Mouse (Mus musculus): Measurements from ENCODE around the gene Slc22a14. TPM values are rescaled to one million over a fixed set of nuclear protein-coding genes. Genes with fewer than 3 reads are reported as not detected.

Slc22a14 gene
- polyA plus RNA-seq, 1 experiment = not detected

DNA sequence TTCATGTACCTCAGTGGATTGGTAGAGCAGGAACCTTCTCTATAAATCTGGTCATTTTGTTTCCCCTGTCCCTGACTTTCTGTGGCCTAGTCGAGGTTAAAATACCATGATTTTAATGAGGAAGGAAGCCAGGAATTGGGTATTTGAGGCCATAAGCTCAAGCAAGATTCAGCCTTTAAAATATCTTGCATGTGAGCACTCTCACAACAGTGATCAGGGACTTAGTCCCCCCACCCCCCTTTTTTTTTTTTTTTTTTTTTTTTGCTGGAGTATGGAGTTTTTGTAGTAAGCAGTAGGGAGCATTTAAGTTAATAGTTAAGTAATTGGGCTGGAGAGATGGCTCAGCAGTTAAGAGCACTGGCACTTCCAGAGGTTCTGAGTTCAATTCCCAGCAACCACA is 41.2 kb downstream of the Slc22a14 start:
- TF ChIP-seq POLR2A (IDR thresholded peaks at IDR 0.05; ENCODE audit: low read depth, low read length) (no peak), CTCF (IDR thresholded peaks at IDR 0.05; ENCODE audit: extremely low read depth, insufficient read length, insufficient replicate concordance, low read depth, low read length) (no peak)
- Histone ChIP-seq H3K4me3 (ENCODE audit: low read depth, low read length) (no peak overlapping the region), H3K27me3 (ENCODE audit: control insufficient read depth, insufficient read depth, low read length) (no peaks in the 10 kb centered on the region), H3K4me1 (ENCODE audit: control insufficient read depth, insufficient read depth, insufficient read length, low read length) (peaks cover 10% of the 10 kb centered on the region; the same call in 1 of the 2 replicates), H3K27ac (ENCODE audit: insufficient read depth, low read depth, low read length) (no peak overlapping the region), H3K36me3 (ENCODE audit: control insufficient read depth, insufficient read depth, low read length) (no peaks in the 10 kb centered on the region; the same call in 1 of the 2 replicates)
- WGBS = 75% methylated on average over 1 of the region's 1 CpGs

- no peaks in the 10 kb centered on the region; the same call in 1 of the 2 replicates for H3K36me3 ChIP-seq (ENCODE audit: control insufficient read depth, insufficient read depth, low read length)
- 2% methylated on average over 9 of the region's 9 CpGs for WGBS
- peaks cover 10% of the 10 kb centered on the region; the same call in 1 of the 2 replicates for H3K4me1 ChIP-seq (ENCODE audit: control insufficient read depth, insufficient read depth, insufficient read length, low read length)
- peak overlapping the region; percentile 89 for H3K27ac ChIP-seq (ENCODE audit: insufficient read depth, low read depth, low read length)
- no peaks in the 10 kb centered on the region for H3K27me3 ChIP-seq (ENCODE audit: control insufficient read depth, insufficient read depth, low read length)
- H3K4me3 ChIP-seq (ENCODE audit: low read depth, low read length) = peak overlapping the region; percentile 71
- TF ChIP-seq POLR2A (IDR thresholded peaks at IDR 0.05; ENCODE audit: low read depth, low read length) (no peak), CTCF (IDR thresholded peaks at IDR 0.05; ENCODE audit: extremely low read depth, insufficient read length, insufficient replicate concordance, low read depth, low read length) (no peak)
Measured at GRCm38 (mm10) chr9:119323260-119323645, 42.1 kb downstream of the Slc22a14 start.

DNA sequence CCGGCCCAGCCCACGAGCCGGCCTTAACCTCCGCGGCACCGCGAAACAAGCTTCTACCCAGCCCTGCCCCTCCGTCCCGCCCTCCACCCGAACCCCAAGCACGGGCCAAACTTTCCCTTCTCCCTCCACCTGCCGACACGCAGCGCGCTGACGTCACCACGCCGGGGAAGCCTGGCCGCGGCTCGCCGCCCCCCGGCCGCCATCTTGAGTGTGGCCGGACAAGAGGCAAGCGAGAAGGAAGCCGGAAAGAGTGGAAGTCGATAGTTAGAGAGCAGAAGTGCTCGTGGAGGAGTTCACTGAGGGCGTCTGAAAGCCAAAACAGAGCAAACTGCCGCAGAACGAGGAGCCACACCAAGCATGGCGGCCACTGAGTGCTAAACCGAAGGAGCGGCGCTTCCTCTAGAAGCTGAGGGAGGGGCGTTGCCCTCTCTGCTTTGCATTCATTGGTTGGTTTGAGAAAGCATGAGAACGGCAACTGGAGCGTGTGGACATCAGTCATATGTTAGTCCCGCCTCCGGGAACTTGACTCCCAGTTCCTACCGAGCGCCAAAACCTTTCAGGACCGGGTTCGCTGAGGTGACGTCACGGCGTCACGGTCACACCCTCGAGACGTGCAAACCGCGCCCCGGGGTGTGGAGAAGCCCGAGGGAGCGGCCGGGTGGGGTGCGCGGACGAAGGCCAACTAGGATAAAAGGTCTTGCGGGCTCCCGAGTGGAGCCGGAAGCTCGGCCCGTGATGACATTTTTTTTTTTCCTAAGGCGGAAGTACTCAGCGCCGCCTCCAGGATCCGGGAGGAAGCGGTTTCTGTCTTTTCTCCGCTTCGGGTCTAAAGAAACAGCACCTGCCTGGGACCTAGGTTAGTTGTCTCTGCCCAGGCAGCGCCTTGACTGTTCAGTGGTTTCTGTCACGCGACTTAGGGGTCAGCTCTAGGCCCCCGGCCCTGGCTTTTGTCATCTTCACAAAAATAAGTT is 42.8 kb downstream of the Slc22a14 start, which contains the start of gene Oxsr1:
Oxsr1 (minus strand) TSS at position 139 of the 971 bp plus-strand sequence.
- peaks cover 10% of the 10 kb centered on the region; the same call in 1 of the 2 replicates for H3K4me1 ChIP-seq (ENCODE audit: control insufficient read depth, insufficient read depth, insufficient read length, low read length)
- no peaks in the 10 kb centered on the region; the same call in 1 of the 2 replicates for H3K36me3 ChIP-seq (ENCODE audit: control insufficient read depth, insufficient read depth, low read length)
- H3K4me3 ChIP-seq (ENCODE audit: low read depth, low read length) = peak within 1 kb of the TSS; percentile 71
- peak within 1 kb of the TSS; percentile 95 for H3K27ac ChIP-seq (ENCODE audit: insufficient read depth, low read depth, low read length)
- TF ChIP-seq CTCF (IDR thresholded peaks at IDR 0.05; ENCODE audit: extremely low read depth, insufficient read length, insufficient replicate concordance, low read depth, low read length) (peak; percentile 45; the same call in 1 of the 2 replicates), POLR2A (IDR thresholded peaks at IDR 0.05; ENCODE audit: low read depth, low read length) (peak; percentile 63)
- no peaks in the 10 kb centered on the region for H3K27me3 ChIP-seq (ENCODE audit: control insufficient read depth, insufficient read depth, low read length)
- WGBS = under 1% methylated on average over 76 of the region's 76 CpGs

GRCm38 (mm10) chr9:119321392-119322229 is 43.7 kb downstream of the Slc22a14 start:
- under 1% methylated on average over 56 of the region's 59 CpGs for WGBS
- no peak for TF ChIP-seq POLR2A (IDR thresholded peaks at IDR 0.05; ENCODE audit: low read depth, low read length)
- TF ChIP-seq CTCF (IDR thresholded peaks at IDR 0.05; ENCODE audit: extremely low read depth, insufficient read length, insufficient replicate concordance, low read depth, low read length) = no peak
- H3K27ac ChIP-seq (ENCODE audit: insufficient read depth, low read depth, low read length) = peak overlapping the region; percentile 95
- peak overlapping the region; percentile 71 for H3K4me3 ChIP-seq (ENCODE audit: low read depth, low read length)
- H3K4me1 ChIP-seq (ENCODE audit: control insufficient read depth, insufficient read depth, insufficient read length, low read length) = peaks cover 10% of the 10 kb centered on the region; the same call in 1 of the 2 replicates
- H3K36me3 ChIP-seq (ENCODE audit: control insufficient read depth, insufficient read depth, low read length) = no peaks in the 10 kb centered on the region; the same call in 1 of the 2 replicates
- no peaks in the 10 kb centered on the region for H3K27me3 ChIP-seq (ENCODE audit: control insufficient read depth, insufficient read depth, low read length)

GRCm38 (mm10) chr9:119320946-119321345 is 44.4 kb downstream of the Slc22a14 start:
- no peak overlapping the region for H3K27ac ChIP-seq (ENCODE audit: insufficient read depth, low read depth, low read length)
- no peaks in the 10 kb centered on the region; the same call in 1 of the 2 replicates for H3K36me3 ChIP-seq (ENCODE audit: control insufficient read depth, insufficient read depth, low read length)
- H3K4me3 ChIP-seq (ENCODE audit: low read depth, low read length) = peak overlapping the region; percentile 71; the same call in 1 of the 2 replicates
- no peaks in the 10 kb centered on the region for H3K27me3 ChIP-seq (ENCODE audit: control insufficient read depth, insufficient read depth, low read length)
- 18% methylated on average over 7 of the region's 7 CpGs for WGBS
- H3K4me1 ChIP-seq (ENCODE audit: control insufficient read depth, insufficient read depth, insufficient read length, low read length) = peaks cover 10% of the 10 kb centered on the region; the same call in 1 of the 2 replicates
- TF ChIP-seq POLR2A (IDR thresholded peaks at IDR 0.05; ENCODE audit: low read depth, low read length) (no peak), CTCF (IDR thresholded peaks at IDR 0.05; ENCODE audit: extremely low read depth, insufficient read length, insufficient replicate concordance, low read depth, low read length) (no peak)

DNA sequence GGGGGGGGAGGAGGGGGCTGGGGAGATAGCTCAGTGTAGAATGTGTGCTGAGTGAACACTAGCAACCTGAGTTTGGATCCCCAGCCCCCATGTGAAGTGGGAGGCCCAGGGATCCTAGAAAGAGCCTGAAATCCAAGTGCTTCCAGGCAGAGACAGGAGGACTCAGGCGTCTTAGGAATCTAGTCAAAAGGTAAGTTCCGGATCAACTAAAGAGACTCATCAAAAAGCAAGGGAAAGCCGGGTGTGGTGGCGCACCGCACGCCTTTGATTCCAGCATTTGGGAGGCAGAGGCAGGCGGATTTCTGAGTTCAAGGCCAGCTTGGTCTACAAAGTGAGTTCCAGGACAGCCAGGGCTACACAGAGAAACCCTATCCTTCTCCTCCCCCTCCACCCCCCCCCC is 44.9 kb downstream of the Slc22a14 start:
- H3K4me3 ChIP-seq (ENCODE audit: low read depth, low read length) = no peak overlapping the region
- no peaks in the 10 kb centered on the region for H3K27me3 ChIP-seq (ENCODE audit: control insufficient read depth, insufficient read depth, low read length)
- H3K4me1 ChIP-seq (ENCODE audit: control insufficient read depth, insufficient read depth, insufficient read length, low read length) = peaks cover 10% of the 10 kb centered on the region; the same call in 1 of the 2 replicates
- TF ChIP-seq CTCF (IDR thresholded peaks at IDR 0.05; ENCODE audit: extremely low read depth, insufficient read length, insufficient replicate concordance, low read depth, low read length) (no peak), POLR2A (IDR thresholded peaks at IDR 0.05; ENCODE audit: low read depth, low read length) (no peak)
- no peak overlapping the region for H3K27ac ChIP-seq (ENCODE audit: insufficient read depth, low read depth, low read length)
- no peaks in the 10 kb centered on the region; the same call in 1 of the 2 replicates for H3K36me3 ChIP-seq (ENCODE audit: control insufficient read depth, insufficient read depth, low read length)
- 77% methylated on average over 7 of the region's 7 CpGs for WGBS
